Mouse (Mus musculus) heart, adult 8-10 months (tissue): ENCODE data around the gene Tmem216. TPM values are rescaled to one million over a fixed set of nuclear protein-coding genes. Genes with fewer than 3 reads are reported as not detected.

Experiments
- DNase-seq: peaks from one replicate; pipeline ENCODE4 v3.0.0; 2022; ENCODE audit warnings: low spot score
- total RNA-seq, 4 experiments: library from RNA; stranded (reverse); gene quantifications; 2 replicates each; pipeline ENCODE4 v1.2.4; 2022

Tmem216 gene
- total RNA-seq = 1 to 10 TPM; 4.1 to 8.3 (median 5.7) TPM

GRCm38 (mm10) chr19:10555624-10556510 lies at the start of gene Tmem216:
Gene Tmem216 (minus strand): TSS chr19:10556238.
- DNase-seq = peak; percentile 81

DNA sequence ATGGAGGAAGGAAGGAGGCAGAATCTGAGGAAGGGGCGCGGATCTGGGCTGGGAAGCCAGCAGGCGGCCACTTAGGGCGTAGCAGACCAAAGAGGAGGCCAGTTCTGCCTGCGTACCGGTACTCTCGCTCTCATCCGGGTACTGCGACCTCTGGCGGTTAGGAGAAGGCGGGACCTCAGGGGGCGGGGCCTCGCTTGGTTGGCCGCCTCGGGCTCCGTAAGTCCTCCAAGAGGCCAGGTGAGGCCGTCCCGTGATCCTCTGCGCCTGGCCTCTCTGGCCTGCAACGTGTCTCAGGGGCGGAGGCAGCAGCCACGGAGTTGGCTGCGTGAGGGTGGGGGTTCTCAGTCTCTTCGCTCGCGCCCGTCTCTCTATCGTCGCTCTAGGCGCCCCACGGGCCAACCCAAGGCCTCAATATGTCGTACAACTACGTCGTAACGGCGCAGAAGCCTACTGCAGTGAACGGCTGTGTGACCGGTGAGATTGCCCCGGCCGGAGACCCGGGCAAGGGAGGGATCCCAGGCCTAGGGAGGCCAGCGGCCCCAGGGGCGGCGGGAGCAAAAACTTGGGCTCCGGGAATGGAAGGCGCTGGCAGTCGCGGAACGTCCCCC lies 49.4 kb upstream of the Tmem216 start, which contains the start of the genes Ddb1 and Tkfc:
Gene Ddb1, plus strand, starts transcription at position 35 of the 608 bp plus-strand sequence.
Gene Tkfc, minus strand, starts transcription at position 362 of the 608 bp plus-strand sequence.
- DNase-seq = peak; percentile 99

DNA sequence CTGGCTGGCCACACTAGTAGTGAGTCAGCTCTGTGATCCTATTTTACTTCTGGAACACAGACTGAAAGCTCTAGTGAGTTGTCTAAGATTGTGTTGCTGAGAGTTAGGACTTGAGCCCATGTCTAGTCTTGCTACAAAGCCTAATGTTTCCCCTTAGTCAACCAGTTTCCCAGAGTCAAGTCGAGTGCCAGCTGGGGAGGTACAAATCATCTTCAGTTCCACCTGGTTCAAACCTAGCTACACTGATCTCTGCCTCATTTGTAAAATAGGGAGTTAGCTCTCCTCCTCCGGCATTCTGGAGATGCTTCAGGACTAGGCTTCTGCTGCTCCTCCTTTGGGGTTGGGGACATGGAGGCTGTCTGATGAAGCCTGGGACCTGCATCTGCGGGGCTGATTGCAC lies 48.5 kb upstream of the Tmem216 start:
- no peak for DNase-seq

DNA sequence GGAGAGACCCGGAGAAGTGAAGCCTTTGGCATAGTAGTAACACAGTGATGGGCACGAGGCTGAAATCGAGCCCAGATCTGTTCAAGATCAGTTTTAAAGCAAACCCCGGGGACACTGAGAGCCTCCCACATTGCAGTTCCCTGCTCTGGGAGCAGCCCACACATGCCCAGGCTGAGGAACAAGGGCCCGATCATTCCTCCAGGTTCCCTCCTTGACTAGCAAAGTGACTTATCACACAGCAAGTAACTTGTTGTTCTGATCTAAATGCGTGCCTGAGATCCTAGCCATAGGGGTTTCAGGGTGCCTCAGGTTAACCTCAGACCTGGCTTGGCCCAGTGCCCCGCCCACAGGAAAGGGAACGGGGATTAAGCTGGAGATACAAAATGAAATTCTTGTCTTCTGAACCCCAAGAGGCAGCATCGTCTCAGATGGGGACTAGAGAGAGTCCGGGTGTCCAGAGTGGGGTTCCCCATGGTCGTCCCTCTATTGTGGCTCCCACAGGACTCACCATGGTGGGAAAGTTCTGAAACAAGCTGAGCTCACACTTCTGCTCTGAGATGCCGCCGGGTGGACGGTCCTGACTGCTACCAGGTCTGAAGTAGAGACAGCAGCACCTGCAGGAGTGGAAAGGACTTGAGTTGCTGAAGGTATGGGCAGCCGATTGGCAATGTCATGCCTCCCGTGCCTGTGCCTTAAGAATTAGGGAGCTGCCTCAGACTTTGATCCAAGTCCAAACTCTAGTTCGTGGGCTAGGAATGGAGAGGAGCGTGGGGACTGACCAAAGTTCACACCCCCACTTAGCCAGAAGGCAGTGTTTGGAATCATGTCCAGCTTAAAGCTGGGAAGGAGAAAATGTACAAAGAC lies 47.9 kb upstream of the Tmem216 start:
- no peak for DNase-seq

DNA sequence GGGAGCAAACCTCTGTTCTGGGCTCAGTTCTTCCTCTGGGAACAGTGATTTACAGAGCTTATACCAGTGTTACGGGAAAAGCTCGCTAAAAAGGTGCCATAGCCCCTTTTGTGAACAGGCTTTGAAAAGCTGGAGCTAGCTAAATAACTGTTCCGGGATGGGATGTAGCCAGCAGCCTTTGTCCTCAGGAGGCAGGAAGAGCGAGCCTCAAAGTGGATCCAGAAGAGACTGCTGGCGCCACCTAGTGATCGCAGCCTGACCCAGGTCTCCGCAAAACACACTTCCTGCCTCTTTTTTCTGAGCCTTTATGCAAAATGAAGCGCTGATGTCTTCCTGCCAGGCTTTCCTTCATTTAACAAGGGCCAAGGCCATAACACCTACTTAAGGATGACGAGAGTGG lies 46.7 kb upstream of the Tmem216 start:
- peak; percentile 89 for DNase-seq

DNA sequence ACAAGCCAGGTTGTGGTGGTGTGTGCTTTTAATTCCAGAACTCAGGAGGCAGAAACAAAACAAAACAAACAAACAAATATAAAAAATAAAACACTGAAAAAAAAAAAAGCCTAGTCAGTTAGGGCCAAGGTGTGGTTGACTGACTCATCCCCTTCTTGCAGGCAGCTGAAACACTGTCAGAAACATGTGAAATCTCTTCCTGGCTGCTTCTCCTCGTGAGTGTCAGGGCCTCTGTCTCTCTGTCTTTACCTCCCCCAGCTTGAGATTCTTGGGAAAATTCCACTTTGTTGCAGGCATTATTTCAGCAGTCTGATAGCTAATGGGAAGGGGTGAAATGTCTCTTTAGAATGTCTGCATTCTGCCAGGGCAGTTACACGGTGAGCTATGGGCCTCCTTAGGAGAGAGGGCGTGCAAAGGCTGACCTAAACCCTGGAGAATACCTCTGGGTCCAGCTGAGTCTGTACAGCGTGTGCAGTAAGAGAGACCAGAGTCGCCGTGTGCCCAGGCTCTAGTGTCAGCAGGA lies 46.3 kb upstream of the Tmem216 start:
- DNase-seq = no peak

- DNase-seq = no peak
Measured at GRCm38 (mm10) chr19:10599648-10600047, 43.6 kb upstream of the Tmem216 start.

DNA sequence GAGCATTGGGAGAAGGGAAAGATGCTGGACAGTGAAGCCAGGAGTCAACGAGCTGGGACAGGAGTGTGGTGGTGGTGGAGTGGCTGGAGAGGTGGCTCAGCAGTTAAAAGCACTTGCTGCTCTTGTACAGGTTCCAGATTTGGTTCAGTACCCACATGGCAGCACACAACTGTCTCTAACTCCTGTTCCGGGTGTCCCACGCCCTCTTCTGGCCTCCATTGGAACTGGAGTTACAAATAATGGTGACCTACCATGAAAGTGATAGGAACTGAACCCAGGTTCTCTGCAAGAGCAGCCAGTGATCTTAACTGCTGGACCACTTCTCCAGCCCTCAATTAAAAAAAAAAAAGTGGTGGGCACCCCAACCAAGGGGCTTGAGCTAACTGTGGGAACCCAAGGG lies 42.1 kb upstream of the Tmem216 start:
- no peak for DNase-seq

DNA sequence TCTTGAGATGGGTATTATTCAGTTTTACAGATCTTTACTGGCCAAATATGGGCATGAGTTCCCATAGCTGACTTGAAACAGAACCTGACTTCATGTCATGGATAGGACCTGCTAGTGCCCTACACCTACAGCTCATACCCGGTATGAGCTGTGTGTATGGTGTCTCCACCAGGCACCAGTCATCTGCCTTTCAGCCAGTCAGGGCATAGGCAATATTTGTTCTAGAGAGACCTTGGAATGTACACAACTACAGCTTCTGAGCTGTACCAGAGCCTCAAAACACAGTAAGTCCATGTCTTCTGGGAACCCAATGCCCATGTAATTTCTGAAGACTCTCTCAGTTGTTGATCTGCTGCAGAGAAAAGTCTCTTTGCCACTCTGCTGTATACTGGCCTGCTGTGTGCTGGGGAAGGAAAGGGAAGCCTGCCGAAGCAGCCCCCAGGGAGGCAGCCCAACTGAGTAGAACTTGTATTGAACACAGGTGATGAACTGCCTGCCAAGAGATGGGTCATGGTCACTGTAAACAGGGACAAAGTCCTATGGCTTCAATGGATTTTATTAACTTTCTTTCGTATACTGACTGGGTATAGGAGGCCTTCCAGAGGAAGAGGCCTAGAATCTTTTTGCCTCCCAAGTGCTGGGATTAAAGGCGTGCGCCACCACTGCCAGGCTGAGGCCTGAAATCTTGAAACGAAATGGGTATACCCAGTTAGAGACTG lies 35.8 kb upstream of the Tmem216 start:
- DNase-seq = no peak

DNA sequence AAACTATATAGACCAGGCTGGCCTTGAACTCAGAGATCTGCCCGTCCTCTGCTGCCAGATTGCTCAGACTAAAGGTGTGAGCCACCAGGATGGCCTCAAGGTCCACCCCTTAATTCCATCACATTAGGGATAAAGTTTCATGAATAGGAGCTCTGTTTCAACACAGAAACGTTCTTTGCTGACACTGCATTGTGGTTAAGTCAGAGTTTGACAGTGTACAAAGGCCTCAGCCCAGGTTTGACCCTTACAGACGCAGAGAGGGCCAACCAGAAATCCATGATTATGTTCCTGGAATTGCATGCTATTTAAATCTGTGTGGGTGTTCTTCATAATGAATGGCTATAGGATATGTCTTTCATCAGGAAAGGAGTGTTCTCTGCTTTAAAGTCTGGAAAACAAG lies 34.3 kb upstream of the Tmem216 start:
- no peak for DNase-seq

DNA sequence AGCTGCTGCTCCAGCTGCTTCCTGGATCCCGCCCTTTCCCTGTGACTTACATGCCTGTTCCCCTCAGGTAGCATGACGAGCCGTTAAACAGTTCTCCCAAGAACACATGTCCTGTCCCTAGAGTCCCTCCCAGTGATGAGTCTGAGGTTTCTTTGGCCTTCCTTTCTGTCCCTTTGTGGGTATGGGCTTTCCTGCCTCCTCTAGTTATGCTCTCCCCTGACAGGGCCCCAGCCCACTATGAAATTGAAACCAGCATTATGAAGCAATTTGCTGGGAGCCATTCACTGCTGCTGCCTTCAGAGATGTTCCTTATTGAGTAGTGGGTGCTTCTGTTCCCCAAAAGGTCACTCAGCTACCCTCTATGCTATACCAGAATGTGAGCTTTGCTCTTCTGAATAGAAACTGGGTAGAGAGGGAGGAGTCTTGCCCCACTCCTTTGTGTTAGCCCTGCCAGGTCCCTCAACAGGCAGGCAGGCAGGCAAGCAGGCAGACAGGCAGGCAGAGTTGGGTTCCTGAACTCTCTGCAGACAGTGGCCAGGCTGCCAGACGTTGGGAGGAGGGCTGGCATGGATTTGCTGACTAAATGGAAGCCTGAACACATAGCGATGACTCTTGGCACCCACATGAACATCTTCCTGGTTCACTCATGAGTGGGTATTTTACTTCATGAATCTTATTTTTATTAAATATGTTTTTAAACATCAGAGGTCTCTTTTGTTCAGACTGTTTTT lies 33.3 kb upstream of the Tmem216 start:
- no peak for DNase-seq

DNA sequence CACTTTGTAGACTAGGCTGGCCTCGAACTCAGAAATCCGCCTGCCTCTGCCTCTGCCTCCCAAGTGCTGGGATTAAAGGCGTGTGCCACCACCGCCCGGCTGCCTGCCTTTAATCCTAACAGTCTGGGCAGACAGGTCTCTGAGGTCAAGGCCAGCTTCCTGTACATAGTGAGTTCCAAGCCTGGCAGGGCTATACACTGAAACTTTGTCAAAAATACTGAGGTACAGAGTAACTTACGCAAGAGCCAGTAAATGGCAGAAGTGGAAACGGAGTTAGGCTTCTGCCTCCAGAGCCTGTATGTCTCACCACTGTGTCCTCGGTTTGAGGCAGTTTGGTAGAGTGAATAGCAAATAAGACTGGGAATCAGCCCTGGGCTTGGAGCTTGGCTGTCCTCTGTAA lies 31.2 kb upstream of the Tmem216 start:
- DNase-seq = no peak

GRCm38 (mm10) chr19:10585112-10585511 lies 29.1 kb upstream of the Tmem216 start:
- no peak for DNase-seq

DNA sequence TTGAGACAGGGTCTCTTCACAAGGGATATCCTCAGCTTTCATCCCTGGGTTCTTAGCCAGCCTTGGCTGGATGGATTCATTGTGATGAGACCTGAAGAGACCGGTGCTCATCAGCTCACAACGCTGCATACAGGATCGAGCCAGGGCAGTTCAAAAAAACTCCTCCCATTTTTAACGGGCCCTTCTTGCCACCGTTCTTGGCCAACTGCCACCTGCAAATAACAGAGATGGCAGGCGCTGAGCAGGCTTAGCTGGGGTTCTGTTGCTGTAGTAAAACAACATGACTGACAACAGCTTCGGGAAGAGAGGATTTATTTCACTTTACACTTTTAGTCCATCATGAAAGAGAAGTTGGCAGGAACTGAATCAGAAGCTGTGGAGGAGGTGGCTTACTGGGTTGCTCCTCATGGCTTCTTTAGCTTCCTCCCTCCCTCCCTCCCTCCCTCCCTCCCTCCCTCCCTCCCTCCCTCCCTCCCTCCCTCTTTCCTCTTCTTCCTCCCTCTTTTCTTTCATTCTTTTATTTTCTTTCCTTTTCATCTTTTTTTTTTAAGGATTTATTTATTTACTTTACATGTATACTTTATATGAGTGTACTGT lies 27.6 kb upstream of the Tmem216 start:
- DNase-seq = no peak

DNA sequence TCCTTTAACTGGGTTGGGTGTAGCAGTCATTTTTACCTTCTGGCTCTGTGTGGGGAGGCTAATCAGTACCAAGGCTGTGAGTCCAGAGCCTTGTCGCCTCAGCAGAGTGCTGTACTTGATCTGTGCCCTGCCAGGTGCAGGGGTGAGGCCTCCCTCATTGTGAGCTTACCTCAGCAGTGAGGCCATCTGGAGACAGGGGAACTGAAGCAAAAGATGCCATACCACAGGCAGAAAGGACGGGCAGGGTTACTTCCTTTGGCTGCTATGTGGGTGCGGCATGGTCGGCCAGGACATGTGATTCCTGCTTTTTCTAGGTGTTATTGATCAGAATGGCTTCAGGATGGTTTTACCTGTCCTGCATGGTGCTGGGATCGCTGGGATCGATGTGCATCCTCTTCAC lies 25.9 kb upstream of the Tmem216 start:
- DNase-seq = no peak

DNA sequence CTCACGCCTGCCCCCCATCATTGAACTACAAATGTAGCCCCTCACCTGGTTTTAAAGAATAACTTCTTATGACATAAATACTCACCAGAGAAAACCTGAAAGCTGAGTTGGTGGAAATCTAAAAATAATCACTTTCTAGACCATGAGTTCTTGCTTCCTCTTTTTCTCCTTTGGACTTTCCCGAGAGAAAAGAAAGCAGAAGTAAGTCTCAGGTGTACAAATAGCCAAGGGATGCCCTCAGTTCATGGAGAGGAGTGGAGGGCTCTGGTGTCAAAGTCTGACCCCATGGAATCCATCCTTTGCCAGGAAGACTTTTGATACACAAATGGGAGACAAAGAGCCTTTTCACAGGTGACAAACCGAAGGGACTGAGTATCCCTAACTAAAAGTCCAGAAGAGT lies 24.7 kb upstream of the Tmem216 start:
- DNase-seq = no peak

GRCm38 (mm10) chr19:10580102-10580501 lies 24.1 kb upstream of the Tmem216 start:
- no peak for DNase-seq

DNA sequence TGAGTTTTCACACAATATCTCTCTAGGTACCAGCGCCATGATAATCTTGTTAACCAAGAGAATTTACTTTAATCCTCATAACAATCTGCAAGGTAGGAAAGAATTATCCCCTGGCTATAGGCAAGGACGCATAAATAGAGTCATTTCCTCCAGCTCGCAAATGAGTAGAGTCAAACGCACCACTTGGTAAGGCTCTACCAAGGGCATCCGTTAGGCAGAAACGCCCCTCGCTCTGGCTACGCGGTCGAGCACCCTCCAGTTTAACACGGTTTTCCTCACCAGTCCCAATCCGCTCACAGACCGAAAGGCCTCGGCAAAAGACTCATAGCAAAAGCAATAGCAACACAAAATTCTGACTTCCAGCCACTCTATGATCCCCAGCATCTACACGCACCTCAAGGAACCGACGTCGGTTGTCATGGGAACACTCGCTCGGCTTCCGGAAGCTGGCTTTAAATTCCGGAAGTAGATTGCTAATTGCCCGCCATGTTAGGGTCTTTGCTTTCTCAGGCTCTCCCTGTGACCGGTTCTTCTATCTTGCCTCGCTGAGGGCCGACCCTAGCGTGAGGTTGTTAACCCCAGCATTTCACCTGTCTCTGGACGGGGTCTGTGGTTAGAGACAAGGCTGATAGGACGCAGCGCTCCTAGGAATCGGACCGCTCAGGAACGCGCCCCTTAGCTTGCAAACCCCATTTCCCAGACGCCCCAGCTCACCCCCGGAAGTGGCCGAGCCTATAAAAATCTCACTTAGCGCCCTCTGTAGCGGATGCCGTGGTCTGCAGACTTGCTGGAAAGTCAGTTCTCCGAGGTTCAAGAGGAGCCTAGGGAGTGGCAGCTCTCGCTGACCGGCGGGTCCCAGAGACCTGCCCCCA lies 20.9 kb upstream of the Tmem216 start, which contains the start of the genes Cyb561a3 and Tmem138:
Gene Cyb561a3, plus strand, starts transcription at position 483 of the 872 bp plus-strand sequence.
Gene Tmem138, minus strand, starts transcription at position 673 of the 872 bp plus-strand sequence.
- peak; percentile 95 for DNase-seq

DNA sequence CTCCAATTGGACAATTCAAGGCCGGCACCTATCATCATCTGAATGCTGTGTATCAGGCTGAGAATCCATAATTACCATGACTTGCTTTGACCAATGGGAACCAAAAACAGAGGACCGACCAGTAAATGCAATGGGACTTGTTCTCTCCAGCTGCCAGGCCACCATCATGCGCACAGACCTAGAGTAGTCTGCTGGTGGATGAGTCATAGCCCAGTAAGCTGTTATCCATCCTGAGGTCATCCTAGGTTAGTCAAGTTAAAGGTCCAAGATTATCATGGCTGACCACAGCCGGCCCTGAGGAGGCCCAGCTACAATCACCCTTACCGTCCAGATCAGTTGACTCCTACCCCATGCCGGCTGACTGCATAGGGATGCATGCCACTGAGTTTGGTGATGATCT lies 13.6 kb upstream of the Tmem216 start:
- no peak for DNase-seq
